Mouse (Mus musculus): ENCODE results near the gene Trim44. TPM values are rescaled to one million over a fixed set of nuclear protein-coding genes. Genes with fewer than 3 reads are reported as not detected.

Trim44 gene
- polyA plus RNA-seq, 1 experiment from 2014 or later, result 29.9 TPM

DNA sequence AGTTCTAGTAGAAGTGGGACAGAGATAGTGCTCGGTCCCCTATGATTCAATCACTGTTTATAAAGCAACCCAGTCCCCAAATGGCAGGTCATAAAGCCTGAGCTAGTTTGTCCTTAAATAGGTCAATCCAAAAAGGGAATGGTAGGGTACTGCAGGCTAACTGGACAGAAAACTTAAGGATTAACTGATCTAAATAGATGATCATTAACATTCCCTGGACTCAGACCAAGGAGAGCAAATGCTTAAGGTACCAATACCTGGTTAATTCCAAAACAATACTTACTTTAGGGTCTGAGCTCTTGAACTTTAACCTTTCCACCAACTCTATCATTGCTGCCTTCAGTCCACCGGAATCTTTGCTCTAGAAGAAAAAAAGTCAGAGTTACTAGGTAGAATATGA, 27.0 kb downstream of the Trim44 start:
- peaks cover 19% of the 10 kb centered on the region; the same call in 1 of the 2 replicates for H3K36me3 ChIP-seq
- H3K9me3 ChIP-seq, result peaks cover 5% of the 10 kb centered on the region
- no peak overlapping the region for H3K27ac ChIP-seq
- peaks cover 20% of the 10 kb centered on the region for H3K4me1 ChIP-seq
- H3K4me2 ChIP-seq, result no peak overlapping the region
- H3K9ac ChIP-seq, result no peak overlapping the region
- H3K27me3 ChIP-seq, result no peaks in the 10 kb centered on the region
- no peak overlapping the region for H3K4me3 ChIP-seq
- no peak for ATAC-seq (ENCODE audit: insufficient number of reproducible peaks, insufficient read depth, low FRiP score, low TSS enrichment, low read depth)
- WGBS, result 89% methylated on average over 2 of the region's 2 CpGs

DNA sequence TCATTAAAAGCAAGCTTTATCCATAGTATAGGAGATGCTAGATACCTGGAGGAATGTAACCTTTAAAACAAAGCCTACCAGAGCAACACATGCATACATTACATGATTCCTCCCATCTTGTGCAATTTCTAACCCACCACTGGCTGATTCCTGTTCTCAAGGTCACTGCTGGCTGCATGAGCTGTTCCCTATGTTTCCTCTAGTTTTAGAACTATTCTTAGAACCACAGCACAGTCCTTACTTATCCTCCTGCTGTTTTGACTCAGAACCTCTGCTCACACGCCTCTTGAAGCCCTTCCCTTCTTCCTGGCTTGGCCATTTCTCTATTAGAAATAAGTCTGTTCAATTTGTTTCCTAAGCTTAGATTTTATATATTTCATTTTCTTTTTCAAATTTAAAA, 28.7 kb downstream of the Trim44 start:
- Histone ChIP-seq H3K27ac (no peak overlapping the region), H3K4me2 (no peak overlapping the region), H3K4me1 (peaks cover 11% of the 10 kb centered on the region), H3K36me3 (peaks cover 20% of the 10 kb centered on the region; the same call in 1 of the 2 replicates), H3K9ac (no peak overlapping the region), H3K27me3 (no peaks in the 10 kb centered on the region), H3K9me3 (peaks cover 5% of the 10 kb centered on the region), H3K4me3 (no peak overlapping the region)
- ATAC-seq (ENCODE audit: insufficient number of reproducible peaks, insufficient read depth, low FRiP score, low TSS enrichment, low read depth), result no peak
- WGBS, result 70% methylated on average over 1 of the region's 1 CpGs

DNA sequence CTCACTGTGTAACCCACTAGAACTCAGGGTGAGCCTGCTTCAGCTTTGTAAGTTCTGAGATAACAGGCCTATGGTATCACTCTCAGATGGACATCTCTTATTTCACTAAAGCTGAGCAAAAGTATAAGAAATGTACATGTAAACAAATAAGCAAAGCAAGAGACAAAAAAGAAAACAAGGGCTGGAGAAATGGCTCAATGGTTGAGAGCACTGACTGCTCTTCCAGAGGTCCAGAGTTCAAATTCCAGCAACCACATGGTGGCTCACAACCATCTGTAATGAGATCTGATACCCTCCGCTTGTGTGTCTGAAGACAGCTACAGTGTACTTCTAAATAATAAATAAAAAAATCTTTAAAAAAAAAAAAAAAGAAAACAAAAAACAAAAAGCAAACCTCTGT, 29.2 kb downstream of the Trim44 start:
- H3K4me2 ChIP-seq, result no peak overlapping the region
- H3K9ac ChIP-seq, result no peak overlapping the region
- H3K4me3 ChIP-seq, result no peak overlapping the region
- H3K4me1 ChIP-seq, result peaks cover 5% of the 10 kb centered on the region; the same call in 1 of the 2 replicates
- H3K9me3 ChIP-seq, result peaks cover 5% of the 10 kb centered on the region
- peaks cover 25% of the 10 kb centered on the region; the same call in 1 of the 2 replicates for H3K36me3 ChIP-seq
- no peak for ATAC-seq (ENCODE audit: insufficient number of reproducible peaks, insufficient read depth, low FRiP score, low TSS enrichment, low read depth)
- no peak overlapping the region for H3K27ac ChIP-seq
- WGBS, result 88% methylated on average over 1 of the region's 1 CpGs
- no peaks in the 10 kb centered on the region for H3K27me3 ChIP-seq

DNA sequence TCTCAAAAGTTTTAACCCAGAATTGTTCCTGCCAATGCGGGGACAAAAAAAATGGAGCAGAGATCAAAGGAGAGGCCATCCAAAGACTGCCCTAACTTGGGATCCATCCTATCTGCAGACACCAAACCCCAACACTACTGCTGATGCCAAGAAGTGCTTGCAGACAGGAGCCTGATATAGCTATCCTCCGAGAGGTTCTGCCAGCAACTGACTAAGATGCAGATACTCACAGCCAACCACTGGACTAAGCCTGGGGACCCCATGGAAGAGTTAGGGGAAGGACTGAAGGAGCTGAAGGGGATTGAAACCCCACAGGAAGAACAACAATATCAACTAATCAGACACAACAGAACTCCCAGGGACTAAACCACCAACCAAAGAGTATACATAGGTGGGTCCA, 30.3 kb downstream of the Trim44 start:
- Histone ChIP-seq H3K36me3 (peaks cover 25% of the 10 kb centered on the region; the same call in 1 of the 2 replicates), H3K27me3 (no peaks in the 10 kb centered on the region), H3K27ac (no peak overlapping the region), H3K4me1 (0 out of 2 replicates have a peak, but pooled peaks cover 4% of the 10 kb centered on the region), H3K4me3 (no peak overlapping the region), H3K9me3 (peaks cover 5% of the 10 kb centered on the region), H3K4me2 (no peak overlapping the region), H3K9ac (no peak overlapping the region)
- no peak for ATAC-seq (ENCODE audit: insufficient number of reproducible peaks, insufficient read depth, low FRiP score, low TSS enrichment, low read depth)
- WGBS, result 99% methylated on average over 2 of the region's 2 CpGs

DNA sequence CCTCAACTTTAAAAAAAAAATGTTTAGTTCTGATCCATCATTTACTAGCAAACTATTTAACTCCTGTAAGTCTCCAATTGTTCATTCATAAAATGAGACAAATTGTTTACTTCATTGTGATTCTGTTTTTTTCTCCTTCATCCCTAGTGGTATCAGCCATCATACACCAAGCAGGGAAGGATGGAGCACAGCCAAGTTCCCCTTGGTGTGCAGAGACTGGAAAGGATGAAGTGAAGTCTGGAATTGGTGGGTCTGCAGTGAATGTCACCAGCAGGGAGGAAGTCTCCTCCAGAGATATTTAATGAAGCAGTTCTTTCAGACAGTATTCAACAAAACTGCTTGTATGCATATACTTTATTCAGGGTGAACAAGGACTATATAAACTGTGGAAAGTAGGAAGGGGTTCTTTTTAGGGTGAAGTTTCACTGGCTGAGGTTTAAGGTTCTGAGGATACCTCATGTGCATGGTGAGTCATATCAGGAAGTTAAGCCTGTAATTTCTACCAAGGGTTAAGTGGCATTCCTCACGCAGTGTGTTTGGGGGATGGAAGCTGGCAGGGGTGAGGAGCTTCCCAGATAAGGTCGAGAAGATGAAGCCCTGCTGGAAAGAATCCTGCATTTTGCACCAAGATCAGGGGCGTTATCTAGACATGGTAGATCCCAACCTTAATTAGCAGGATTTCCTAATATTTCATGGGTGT, 34.1 kb downstream of the Trim44 start:
- Histone ChIP-seq H3K4me2 (no peak overlapping the region), H3K27me3 (no peaks in the 10 kb centered on the region), H3K36me3 (peaks cover 24% of the 10 kb centered on the region; the same call in 1 of the 2 replicates), H3K4me3 (no peak overlapping the region), H3K27ac (no peak overlapping the region), H3K9me3 (peaks cover 5% of the 10 kb centered on the region), H3K9ac (no peak overlapping the region), H3K4me1 (no peaks in the 10 kb centered on the region)
- WGBS, result 74% methylated on average over 3 of the region's 3 CpGs
- ATAC-seq (ENCODE audit: insufficient number of reproducible peaks, insufficient read depth, low FRiP score, low TSS enrichment, low read depth), result no peak

DNA sequence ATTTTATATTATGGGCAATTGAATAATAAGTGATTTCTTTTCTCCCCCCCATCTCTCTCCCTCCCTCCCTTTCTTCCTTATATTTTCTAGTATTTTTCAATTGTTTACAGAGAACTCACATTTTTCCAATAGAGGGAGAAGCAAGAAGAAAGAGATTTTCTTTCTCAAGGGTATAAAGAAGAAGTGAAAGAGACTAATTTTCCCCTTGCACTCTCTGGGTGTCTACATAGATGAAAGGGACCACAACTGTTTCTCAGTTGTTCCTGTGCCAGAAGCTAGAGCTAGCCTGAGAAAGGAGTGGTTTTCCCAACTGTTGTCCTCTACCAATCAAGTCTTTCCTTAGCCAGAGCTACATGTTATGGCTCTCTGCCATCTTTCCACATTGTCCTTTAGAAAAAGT, 34.9 kb downstream of the Trim44 start:
- no peaks in the 10 kb centered on the region for H3K27me3 ChIP-seq
- no peak overlapping the region for H3K4me3 ChIP-seq
- no peak overlapping the region for H3K4me2 ChIP-seq
- no peaks in the 10 kb centered on the region for H3K4me1 ChIP-seq
- no peak for ATAC-seq (ENCODE audit: insufficient number of reproducible peaks, insufficient read depth, low FRiP score, low TSS enrichment, low read depth)
- no peak overlapping the region for H3K9ac ChIP-seq
- H3K27ac ChIP-seq, result no peak overlapping the region
- peaks cover 24% of the 10 kb centered on the region; the same call in 1 of the 2 replicates for H3K36me3 ChIP-seq
- H3K9me3 ChIP-seq, result peaks cover 5% of the 10 kb centered on the region

DNA sequence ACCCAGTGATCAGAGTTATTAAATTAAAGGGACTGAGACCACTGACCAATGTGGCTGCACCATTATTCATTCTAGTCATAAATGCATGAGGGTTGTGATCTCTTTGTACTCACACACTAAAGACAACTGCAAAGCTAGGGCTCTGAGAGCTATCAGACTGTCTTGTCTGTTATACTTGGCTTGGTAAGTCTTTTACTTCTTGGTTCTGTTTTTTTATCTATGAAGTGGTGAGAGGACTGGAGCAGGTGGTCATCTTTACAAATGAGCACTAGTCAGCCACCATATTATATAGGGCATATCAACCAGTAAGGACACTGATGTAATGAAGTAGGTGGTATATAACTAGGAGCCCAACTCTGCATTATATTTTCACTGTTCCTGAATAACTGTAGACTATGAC, 36.3 kb downstream of the Trim44 start:
- no peaks in the 10 kb centered on the region; the same call in 1 of the 2 replicates for H3K4me1 ChIP-seq
- no peaks in the 10 kb centered on the region for H3K9me3 ChIP-seq
- peaks cover 14% of the 10 kb centered on the region; the same call in 1 of the 2 replicates for H3K36me3 ChIP-seq
- ATAC-seq (ENCODE audit: insufficient number of reproducible peaks, insufficient read depth, low FRiP score, low TSS enrichment, low read depth), result no peak
- no peaks in the 10 kb centered on the region for H3K27me3 ChIP-seq
- H3K9ac ChIP-seq, result no peak overlapping the region
- H3K27ac ChIP-seq, result no peak overlapping the region
- no peak overlapping the region for H3K4me3 ChIP-seq
- H3K4me2 ChIP-seq, result no peak overlapping the region

DNA sequence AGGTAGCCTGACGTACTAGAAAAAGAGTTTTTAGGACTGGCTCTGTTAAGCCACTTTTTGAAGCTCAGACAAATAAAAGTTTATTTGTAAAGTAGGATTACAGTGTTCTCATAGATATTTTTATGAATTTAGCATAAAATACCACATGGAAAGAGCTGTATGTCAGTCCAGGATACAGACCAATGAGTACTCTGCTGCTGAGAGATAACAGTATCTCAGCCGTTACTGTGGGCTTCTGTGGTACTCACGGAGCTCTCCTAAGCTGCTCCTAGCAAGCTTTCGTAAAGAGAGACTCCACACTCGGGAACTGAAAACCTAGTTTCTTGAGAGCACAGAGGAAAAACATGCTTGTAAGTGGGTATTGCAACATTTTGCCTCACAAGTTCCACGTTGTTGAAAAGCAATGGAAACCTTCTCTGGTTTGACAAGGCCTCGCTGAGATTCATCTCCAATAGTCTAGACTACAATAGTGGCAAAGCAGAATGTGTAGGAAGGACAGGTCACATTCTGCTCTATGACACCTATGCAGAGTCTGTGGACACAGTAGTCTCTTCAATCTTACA, 41.6 kb downstream of the Trim44 start:
- no peak overlapping the region for H3K4me3 ChIP-seq
- no peaks in the 10 kb centered on the region for H3K27me3 ChIP-seq

DNA sequence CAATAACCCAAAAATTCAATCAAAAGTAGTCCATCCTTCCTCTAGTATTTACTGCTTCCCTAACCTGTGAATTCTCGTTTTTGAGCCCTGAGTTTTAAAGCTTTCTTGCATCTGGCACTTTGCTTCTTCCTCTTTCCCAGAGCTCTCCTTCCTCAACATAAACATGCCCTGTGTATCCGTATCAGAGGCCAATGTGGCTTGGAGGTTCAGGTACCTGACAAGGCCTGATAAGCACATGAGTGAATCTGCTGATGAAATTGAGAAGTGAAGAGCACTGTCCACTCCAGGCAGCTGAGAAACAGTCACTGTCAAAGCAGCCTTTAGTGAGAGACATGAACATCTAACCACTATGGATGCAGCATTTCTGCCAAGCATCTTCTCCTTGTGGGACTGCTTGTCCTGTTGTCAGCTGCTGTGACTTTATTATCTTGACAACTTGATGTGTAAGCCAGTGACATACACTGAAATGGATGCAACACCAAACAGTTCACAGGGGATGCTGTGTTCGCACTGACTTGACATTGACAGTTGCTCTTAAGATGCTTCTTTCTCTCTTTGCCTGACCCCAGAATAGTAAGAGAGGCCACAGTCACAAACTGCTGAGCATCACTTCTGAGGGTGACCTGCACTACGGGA, 42.9 kb downstream of the Trim44 start:
- Histone ChIP-seq H3K36me3 (peaks cover 1% of the 10 kb centered on the region; the same call in 1 of the 2 replicates), H3K4me1 (no peaks in the 10 kb centered on the region; the same call in 1 of the 2 replicates), H3K9me3 (no peaks in the 10 kb centered on the region), H3K27ac (no peak overlapping the region), H3K4me2 (no peak overlapping the region), H3K4me3 (no peak overlapping the region), H3K27me3 (no peaks in the 10 kb centered on the region), H3K9ac (no peak overlapping the region)
- WGBS, result 84% methylated on average over 4 of the region's 4 CpGs
- ATAC-seq (ENCODE audit: insufficient number of reproducible peaks, insufficient read depth, low FRiP score, low TSS enrichment, low read depth), result no peak

More for the DNA sequence above, 41.6 kb downstream of the Trim44 start:
- H3K4me2 ChIP-seq, result no peak overlapping the region
- no peaks in the 10 kb centered on the region; the same call in 1 of the 2 replicates for H3K4me1 ChIP-seq
- H3K9me3 ChIP-seq, result no peaks in the 10 kb centered on the region
- no peak for ATAC-seq (ENCODE audit: insufficient number of reproducible peaks, insufficient read depth, low FRiP score, low TSS enrichment, low read depth)
- peaks cover 3% of the 10 kb centered on the region; the same call in 1 of the 2 replicates for H3K36me3 ChIP-seq
- H3K27ac ChIP-seq, result no peak overlapping the region
- WGBS, result 91% methylated on average over 7 of the region's 7 CpGs
- H3K9ac ChIP-seq, result no peak overlapping the region

DNA sequence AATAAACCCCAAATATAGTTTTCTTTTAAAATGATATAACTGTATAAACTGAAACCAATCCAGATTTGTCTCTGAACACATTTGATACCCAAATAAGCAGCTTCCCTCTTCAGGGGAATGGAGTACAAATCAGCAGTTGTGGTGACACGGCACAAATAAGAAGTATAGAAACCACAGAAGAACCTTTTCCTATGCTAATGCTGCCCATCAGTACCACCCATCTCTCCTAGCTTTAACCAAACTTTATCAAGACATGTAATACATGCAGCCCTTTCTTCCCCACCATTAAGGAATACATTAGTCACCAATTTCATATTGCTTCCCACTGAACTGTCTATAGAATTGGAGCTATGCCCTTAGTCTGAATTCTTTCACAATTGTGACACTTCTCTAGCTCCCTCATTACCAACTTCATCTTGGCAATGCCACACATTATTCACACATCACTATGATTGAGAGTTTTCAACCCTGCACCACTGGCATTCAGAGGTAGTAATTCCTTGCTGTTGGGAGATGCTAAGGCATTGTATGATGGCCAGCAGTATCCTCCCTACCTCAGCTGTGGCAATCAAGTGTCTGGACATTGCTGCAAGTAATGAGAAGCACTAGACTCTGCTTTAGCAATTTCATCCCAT, 44.6 kb downstream of the Trim44 start:
- Histone ChIP-seq H3K27ac (no peak overlapping the region), H3K4me1 (no peaks in the 10 kb centered on the region; the same call in 1 of the 2 replicates), H3K9ac (no peak overlapping the region), H3K9me3 (no peaks in the 10 kb centered on the region), H3K27me3 (no peaks in the 10 kb centered on the region), H3K4me3 (no peak overlapping the region), H3K4me2 (no peak overlapping the region), H3K36me3 (no peaks in the 10 kb centered on the region; the same call in 1 of the 2 replicates)
- no peak for ATAC-seq (ENCODE audit: insufficient number of reproducible peaks, insufficient read depth, low FRiP score, low TSS enrichment, low read depth)
- WGBS, result 88% methylated on average over 1 of the region's 1 CpGs

DNA sequence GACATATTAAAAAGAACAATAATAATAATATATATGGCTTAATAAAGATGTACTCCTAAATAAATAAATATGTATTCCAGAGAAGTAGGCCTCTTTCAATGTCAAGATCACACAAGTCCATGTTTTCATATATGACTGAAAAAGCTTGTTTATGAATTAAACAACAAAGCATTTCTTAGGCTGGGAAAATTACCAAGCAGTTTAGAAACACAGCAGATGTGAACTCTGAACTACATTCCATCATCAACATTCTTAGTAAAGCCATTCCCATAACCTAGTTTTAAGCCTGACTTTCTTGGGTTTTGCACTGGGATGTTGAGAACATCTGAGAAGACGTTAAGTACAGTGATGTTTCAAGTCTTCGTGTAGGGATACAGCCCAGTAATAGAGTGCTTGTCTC, 45.4 kb downstream of the Trim44 start:
- no peak for ATAC-seq (ENCODE audit: insufficient number of reproducible peaks, insufficient read depth, low FRiP score, low TSS enrichment, low read depth)
- WGBS, result 59% methylated on average over 2 of the region's 2 CpGs

More for the DNA sequence above, 45.4 kb downstream of the Trim44 start:
- peaks cover 1% of the 10 kb centered on the region for H3K36me3 ChIP-seq
- no peaks in the 10 kb centered on the region for H3K27me3 ChIP-seq
- H3K9me3 ChIP-seq, result no peaks in the 10 kb centered on the region
- H3K27ac ChIP-seq, result no peak overlapping the region
- H3K4me3 ChIP-seq, result no peak overlapping the region
- no peak overlapping the region for H3K4me2 ChIP-seq
- no peaks in the 10 kb centered on the region; the same call in 1 of the 2 replicates for H3K4me1 ChIP-seq
- no peak overlapping the region for H3K9ac ChIP-seq
